Mouse (Mus musculus) brain, embryonic 14.5 days (tissue): ENCODE data around the gene Grid2.

Source experiments
- CTCF ChIP-seq: fragments of 200-500 bp; IDR thresholded peaks from 2 replicates; pipeline ENCODE4 v1.5.1; 2012; ENCODE audit warnings: inconsistent platforms, mild to moderate bottlenecking, moderate library complexity, borderline replicate concordance; ENCODE audit not compliant: insufficient read depth, insufficient read length; ENCODE audit errors: extremely low read depth
- POLR2A ChIP-seq: fragments of 200-500 bp; IDR thresholded peaks from 2 replicates; pipeline ENCODE4 v1.6.1; 2012; ENCODE audit warnings: mild to moderate bottlenecking, inconsistent platforms, borderline replicate concordance; ENCODE audit not compliant: poor library complexity, insufficient read depth, insufficient read length, severe bottlenecking; ENCODE audit errors: extremely low read depth

- no peak for TF ChIP-seq CTCF
- TF ChIP-seq POLR2A: no peak
Observed at GRCm38 (mm10) chr6:64480592-64480991, 1224.9 kb downstream of the Grid2 start.
